Mouse (Mus musculus) gonadal fat pad, adult 2 months (tissue): Measurements from ENCODE around the gene Slc15a4. TPM values are rescaled to one million over a fixed set of nuclear protein-coding genes. Genes with fewer than 3 reads are reported as not detected.

ENCODE experiments used
- DNase-seq: peaks from one replicate; pipeline ENCODE4 v3.0.0-alpha.2; 2012; ENCODE audit warnings: low read depth
- polyA plus RNA-seq: library from polyadenylated mRNA; depleted of rRNA; stranded (reverse); fragments of >200 nt; gene quantifications from 2 replicates; pipeline ENCODE4 v1.2.3, GENCODE M21; 2012

Gene Slc15a4
- polyA plus RNA-seq, 1 experiment: 21.0 TPM

DNA sequence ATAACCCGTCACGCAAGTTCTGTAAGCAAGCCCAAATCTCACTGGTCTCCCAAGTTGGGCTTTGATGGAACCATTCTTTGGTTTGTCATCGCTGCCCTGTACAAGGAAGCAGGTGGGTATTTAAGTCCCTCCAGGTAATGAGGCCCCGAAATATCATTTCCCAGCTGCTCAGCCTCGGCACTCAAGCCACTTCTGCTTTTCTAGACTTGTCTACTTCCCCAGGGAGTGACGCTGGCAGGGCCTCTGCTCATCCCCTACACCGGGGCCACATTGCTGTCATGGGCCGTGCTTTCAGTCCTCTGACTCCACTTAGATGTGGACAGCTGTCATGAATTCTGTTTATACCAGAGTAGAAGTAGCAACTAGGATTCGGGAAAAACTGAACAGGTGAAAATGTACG is 11.6 kb downstream of the Slc15a4 start:
- no peak for DNase-seq

DNA sequence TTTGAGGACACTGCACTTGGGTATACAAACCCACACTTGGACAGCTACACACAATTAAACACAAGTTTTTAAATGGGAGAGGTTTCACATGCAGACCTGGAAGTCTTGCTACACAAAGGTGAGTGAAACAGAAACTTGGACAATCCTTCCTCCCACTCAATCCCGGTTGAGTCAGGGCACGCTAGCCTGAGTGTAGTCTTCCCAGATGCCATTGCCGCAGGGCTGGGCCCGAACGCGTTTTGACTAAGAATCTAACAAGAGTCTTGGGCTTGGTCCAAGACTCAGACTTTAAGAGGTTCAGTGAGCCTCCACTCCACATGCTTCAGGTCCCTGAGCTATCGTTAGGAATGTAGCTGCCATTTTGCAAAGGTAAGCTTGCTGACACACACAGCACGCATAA is 12.3 kb downstream of the Slc15a4 start:
- DNase-seq: peak; percentile 94

DNA sequence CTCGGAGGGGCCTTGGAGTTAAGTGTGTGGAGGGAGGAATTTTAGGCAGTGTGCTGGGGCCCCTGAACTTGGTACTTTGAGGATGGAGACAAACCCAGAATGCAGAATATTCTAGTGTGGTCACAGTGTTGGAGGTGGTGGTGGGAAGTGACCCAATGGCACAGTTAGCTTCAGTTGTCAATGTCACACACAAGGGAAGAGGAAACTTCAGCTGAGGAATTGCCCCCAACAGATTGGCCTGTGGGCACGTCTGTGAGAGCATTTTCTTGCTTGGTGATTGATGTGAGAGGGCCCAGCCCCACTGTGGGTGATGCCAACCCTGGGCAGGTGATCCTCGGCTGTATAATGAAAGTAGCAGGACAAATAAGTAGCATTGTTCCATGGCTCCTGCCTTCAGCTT is 13.9 kb downstream of the Slc15a4 start:
- no peak for DNase-seq

- DNase-seq: peak; percentile 40
These were observed 15.6 kb downstream of the Slc15a4 start for GRCm38 (mm10) chr5:127616884-127617635.

DNA sequence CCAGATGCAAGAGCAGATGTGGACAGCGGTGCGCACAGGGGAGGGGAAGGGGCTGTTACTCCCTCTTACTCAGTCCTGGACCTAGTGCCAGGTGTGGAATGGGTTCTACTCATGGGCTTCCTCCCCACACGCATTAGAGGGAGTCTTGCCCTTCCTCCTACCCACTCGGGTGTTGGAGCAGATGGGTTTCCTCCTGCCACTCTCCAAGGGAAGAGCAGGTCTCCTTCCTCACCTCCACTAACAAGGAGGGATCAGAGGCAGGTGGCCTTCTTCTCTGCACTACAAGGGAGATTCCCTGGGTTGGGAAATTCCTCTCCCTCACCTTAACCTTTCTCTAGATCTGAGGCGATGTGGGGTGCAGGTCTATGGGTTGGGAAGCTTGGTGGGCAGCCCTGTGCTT is 16.5 kb downstream of the Slc15a4 start:
- no peak for DNase-seq

DNA sequence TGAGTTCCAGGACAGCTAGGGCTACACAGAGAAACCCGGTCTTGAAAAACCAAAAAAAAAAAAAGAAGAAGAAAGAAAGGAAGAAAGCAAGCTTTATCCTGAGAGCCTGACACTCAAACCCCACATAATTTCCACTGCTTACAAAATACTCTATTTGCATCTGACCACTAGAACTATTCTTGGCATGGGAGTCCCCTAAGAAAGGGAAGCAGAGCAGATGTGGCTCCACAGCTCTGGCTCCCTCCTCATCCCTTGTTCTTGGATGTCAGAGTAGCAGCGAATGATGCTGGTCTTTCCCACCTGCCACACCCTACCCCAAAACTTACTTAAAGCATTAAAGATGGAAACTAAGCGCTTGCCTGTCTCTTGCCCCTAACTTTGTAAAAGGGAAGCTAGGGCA is 17.2 kb downstream of the Slc15a4 start:
- no peak for DNase-seq

DNA sequence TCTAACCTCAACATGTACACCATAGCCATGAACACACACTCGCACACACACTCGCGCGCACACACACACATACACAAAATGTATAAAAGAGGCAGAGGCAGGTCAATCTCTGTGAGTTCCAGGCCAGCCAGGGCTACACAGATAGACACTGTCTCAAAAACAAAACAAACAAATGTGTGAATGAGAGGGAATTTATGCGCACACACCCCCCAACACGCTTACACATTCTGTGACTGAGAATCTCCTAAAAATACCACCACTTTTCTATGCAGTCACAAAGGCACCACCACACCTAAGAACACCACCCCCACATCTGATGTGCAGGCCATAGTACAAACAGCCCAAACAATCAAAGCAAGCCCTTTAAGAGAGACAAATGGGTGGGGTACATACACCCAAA is 20.3 kb downstream of the Slc15a4 start:
- DNase-seq: no peak

GRCm38 (mm10) chr5:127611881-127612280 is 20.8 kb downstream of the Slc15a4 start:
- DNase-seq: no peak

DNA sequence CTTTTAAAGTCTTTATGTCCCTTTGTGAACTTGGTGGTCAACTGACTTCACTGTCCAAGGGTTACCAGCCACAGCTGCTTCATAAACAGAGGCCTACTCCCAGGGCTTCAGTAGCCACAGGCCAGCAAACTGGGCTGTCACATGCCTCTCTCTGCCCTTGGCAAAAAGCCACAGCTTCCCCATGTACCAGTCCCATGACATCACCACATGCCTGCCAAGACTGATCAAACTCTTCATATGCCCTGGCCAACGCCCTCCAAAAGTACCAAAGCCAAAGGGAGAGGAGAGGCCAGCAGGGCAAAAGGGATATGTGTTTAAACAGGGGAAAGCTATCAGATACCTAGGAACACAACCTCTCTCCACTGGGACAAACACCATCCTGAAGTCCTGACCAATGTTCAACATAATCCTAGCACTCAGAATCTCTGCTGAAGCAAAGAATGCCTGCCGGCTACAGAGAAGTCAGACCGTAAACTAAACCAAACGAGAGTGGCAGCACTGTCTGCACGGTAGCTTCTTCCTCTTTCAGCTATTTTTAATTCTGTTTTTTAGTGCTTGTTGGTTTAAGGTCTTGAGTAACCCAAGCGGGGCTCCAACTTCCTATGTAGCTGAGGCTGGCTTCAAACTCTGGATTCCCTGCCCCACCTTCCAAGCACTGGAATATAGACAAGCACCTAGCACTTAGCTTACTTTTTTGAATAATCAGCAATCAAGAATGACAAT is 21.7 kb downstream of the Slc15a4 start:
- no peak for DNase-seq

DNA sequence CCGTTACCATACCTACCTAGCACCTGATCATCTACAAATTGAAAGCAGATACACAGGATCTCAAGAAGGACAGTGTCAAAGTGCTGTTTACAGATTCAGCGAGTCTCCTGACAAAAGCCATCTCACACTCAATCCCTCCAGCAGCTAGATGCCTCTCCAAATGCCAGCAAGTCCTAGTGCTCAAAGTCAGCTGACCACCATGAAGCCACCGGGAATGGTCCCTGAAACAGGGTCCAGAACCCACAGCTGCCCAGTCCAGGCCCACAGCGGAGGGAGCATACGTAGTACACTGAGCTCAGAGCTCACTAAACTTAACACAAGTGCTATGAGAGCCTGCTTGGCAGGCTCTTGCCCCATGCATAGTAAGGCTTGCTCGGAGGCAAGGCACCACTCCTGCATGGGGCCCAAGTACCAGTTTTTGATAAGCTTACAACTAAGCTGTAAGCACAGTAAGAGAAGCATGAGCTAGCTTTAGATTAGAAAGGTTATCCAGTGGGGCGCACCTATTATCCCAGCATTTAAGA is 23.4 kb downstream of the Slc15a4 start:
- DNase-seq: no peak

DNA sequence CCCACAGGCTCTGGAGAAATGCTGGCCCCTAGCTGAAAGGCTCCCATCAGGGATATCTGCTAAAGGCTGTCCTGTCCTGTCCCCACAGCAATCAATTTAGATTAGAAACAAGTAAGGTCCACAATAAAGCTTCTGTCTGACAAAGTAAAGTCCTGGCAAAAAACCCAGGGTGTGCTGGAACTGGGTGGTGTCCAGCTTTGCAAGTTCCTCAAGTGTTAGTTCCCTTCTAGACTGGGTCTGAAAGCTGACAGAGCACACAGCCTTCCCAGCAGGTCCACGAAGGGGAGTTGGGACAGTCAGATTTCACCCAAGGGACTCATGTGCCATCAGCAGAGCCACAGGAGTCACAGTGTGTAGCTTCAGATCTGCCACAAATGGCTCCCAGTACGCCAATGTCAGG is 25.2 kb downstream of the Slc15a4 start:
- DNase-seq: no peak

DNA sequence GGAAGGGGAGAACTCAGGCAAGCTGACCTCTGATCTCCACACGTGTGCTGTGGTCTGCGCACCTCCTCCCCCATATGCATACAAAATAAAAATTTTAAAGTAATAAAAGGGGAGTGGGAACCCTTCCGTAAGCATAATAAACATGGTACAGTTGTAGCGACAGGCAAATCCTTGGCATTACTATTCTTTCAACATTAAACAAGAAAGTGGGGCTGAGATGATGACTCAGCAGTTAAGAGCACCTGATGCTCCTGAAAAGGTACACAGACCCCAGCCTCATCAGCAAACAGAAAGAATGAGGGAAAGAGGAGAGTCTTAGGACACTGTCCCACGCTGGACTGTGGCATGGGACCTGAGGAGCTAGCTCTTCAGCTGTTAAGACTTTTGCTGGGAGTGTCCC is 29.7 kb downstream of the Slc15a4 start:
- DNase-seq: no peak

DNA sequence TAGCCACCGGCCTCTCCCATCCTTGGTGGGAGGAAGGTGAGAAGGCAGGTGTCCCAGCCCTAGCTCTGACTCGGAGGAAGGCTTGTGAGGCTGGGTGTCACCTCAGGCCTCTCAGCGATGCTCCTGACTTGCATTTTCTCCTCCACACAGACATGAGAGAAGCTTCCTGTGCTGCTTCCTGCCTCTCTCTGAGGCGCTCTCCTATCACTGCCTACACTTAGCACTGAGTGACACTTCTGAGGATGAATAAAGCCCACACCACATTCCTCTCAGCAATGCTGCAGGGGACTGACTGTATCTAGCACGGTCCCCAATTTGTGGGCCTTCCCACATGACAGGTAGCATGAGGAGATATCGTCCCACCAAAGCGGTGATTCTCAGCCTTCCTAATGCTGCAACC is 35.8 kb downstream of the Slc15a4 start:
- DNase-seq: no peak

- no peak for DNase-seq
These were observed 37.0 kb downstream of the Slc15a4 start for GRCm38 (mm10) chr5:127595676-127596075.

- DNase-seq: no peak
These were observed 39.8 kb downstream of the Slc15a4 start for GRCm38 (mm10) chr5:127592854-127593253.

DNA sequence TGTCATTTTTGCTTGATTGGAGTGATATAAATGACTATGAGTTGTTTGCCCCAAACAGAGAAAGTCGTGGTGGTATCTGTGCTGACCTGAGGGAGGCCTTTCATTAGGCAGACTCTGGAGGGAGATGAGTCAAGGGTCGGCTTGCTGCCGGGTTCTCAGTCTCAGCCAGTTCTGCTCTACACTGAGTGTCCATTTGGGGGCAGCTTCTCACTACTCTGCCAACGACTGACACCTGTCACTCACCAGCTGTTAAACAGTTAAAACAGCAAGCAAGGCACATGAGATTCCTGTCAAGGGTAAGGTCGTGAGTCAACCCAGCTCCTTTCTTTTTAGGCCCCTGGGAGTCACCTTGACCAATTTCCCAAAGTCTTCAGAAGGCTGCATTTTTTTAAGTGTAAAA is 40.3 kb downstream of the Slc15a4 start:
- no peak for DNase-seq

- no peak for DNase-seq
These were observed 44.8 kb downstream of the Slc15a4 start for GRCm38 (mm10) chr5:127587854-127588253.

DNA sequence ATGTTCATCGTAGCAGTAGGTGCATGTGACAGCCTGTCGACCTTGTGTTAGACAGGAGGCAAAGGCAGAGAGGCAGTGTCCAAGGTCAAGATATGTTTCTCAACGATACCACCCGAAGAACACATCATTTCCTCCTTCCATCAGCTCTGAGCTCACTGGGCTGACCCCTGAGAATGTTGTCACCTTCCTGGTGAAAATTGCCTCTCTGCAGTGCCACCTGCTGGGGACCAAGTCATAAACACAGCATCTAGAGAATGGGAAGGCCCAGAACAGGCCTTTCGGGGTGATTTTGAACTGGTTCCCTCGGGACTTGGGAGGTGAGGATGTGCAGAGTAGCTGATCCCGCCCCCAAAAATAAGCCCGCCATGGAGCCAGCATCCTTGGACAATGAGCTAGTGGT is 49.0 kb downstream of the Slc15a4 start:
- DNase-seq: no peak

DNA sequence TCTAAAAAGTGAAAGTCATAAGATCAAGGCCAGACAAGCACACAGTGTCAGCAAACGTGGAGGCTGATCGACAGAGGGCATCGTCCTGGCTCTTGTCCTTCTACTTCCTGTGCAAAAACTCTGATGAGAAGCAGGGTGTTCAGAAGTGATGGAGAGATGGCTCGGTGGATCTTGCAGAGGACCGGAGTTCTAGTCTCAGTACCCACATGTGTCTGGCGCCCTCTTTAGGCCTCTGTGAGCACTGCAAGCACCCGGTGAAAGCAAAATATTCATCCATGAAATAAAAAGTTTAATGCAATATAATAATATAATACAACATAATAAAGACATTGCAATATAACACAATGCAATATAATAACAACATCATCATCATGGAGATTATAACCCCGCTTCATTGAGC is 55.3 kb downstream of the Slc15a4 start:
- no peak for DNase-seq

DNA sequence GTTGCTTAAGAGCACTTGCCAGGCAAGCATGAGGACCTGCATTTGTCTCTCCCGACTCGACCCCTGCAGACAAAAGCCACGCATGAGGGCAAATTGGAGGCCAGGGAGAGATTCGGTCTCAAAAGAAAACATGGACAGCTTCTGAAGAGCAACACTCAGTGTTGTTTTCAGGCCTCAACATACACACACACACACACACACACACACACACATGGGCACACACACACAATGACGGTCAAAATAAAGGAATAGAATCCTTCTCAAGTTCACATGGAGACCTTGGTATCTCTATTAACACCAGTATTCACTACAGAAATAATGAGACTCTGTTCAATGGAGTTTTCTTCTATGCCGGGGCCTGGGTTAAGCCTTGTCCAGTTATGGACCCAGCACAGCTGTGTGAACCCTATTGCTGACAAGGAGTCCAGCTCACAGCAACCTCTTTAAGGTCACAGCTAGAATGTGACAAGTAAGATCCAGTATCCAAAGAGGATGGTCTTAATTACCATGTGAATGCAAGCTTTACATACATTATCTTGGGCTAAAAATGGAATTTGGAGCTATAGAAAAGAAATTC is 65.4 kb downstream of the Slc15a4 start:
- DNase-seq: no peak

DNA sequence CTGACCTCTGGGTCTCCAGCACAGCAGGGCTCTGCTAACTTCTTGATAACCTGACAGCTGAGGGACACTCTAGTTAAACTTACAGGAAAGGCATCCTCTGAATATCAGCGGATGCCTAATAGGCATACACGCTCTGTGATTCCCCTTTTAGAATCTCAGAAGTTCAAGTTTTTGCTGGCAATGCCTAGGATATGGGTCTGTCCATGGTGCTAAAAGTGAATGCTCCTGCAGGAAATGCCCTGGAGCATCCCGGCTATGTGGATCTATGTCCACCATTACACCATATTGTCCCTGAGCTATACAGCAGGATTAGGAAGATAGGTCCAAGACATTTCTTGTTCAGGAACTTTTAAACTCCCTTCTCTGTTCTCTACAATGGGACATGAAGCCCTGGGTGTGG is 71.6 kb downstream of the Slc15a4 start:
- DNase-seq: no peak

- DNase-seq: no peak
These were observed 84.6 kb downstream of the Slc15a4 start for GRCm38 (mm10) chr5:127548136-127548535.

DNA sequence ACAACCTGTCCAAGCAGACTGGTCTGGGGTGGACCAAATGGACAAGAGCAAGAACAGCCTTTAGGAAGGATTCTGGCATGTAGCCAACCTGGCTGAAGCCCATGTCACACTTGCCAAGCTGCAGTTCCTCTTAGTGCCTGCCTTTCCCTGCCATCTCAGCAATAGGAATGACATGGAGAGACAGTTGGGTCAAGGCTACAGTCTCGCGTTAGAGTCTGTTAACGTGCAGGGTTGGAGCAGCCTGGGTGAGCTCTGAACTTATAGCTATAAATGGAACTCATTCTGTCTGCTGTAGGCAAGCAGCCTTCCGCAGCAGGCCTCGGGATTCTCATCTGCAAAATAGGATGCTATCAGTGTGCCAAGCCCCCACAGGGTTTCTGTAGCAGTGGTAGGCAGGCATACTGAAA is 86.1 kb downstream of the Slc15a4 start:
- DNase-seq: no peak
